Mouse (Mus musculus) gastrocnemius, adult 2 months (tissue): ENCODE data around the gene Tmigd3. TPM values are rescaled to one million over a fixed set of nuclear protein-coding genes. Genes with fewer than 3 reads are reported as not detected.

Experiments
- DNase-seq: peaks from one replicate; pipeline ENCODE4 v3.0.0; 2022
- H3K27ac ChIP-seq: fragments of 200-600 bp; 2 replicates; pipeline ENCODE4 v1.8.1; 2022; ENCODE audit warnings: mild to moderate bottlenecking
- H3K4me3 ChIP-seq: fragments of 200-600 bp; 2 replicates; pipeline ENCODE4 v1.8.1; 2022; ENCODE audit warnings: mild to moderate bottlenecking, moderate library complexity
- CTCF ChIP-seq: fragments of 200-600 bp; IDR thresholded peaks from 2 replicates; pipeline ENCODE4 v1.8.1; 2022; ENCODE audit warnings: antibody characterized with exemption, mild to moderate bottlenecking, moderate library complexity
- intact Hi-C: fragments of 180-260 bp; cut with DNase I; formaldehyde crosslinking; loops from one replicate; pipeline ENCODE4 v1.15.1; 2025
- total RNA-seq, 2 experiments: library from RNA; stranded (reverse); gene quantifications; 2 replicates each; pipeline ENCODE4 v1.2.3; 2021

Gene Tmigd3
- total RNA-seq, 2 experiments from 2014 or later, result not detected

DNA sequence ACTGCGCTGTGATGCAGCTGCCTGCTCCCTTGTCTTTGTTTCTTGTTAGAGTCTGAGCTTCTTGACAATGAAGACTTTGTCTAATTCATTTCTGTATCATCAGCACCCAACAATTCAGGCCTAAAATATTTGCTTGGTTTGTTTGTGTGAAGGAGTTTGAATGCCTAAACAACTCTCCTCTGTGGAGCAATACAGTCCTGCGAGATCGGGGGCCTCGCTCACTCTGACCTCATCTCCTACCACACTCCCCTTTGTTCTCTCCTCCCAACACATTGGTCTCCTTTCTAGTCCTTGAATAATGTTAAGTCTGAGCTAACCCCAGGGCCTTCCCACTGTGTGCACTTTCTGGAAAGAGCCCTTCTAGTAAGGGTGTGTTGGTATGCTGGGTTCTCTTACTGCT, 15.9 kb upstream of the Tmigd3 start:
- intact Hi-C loops, result no loop called here
- TF ChIP-seq CTCF, result no peak

DNA sequence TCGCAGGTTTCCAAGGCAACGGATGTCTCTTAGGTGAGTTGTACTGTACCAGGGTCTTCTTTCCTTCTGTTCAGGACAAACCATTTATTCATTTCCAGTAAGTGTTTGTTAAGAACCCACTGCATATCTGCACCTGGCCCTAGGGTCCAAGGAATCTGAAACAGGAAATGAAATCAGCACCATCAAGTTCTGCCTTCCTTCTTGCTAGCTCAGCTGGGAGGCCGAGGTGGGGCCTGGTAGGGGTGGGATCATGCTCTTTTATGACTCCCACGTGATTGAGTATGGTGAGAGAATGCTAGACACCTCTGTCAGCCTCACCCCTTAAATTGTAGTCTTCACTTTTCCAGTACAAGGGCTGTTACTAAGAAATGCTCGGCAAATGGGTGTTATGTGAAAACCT, 13.2 kb upstream of the Tmigd3 start:
- TF ChIP-seq CTCF, result no peak
- no peak overlapping the region for H3K4me3 ChIP-seq
- intact Hi-C loops, result no loop called here
- H3K27ac ChIP-seq, result no peak overlapping the region
- no peak for DNase-seq

More for the DNA sequence above, 15.9 kb upstream of the Tmigd3 start:
- Histone ChIP-seq H3K27ac (peak overlapping the region; percentile 28; the same call in 1 of the 2 replicates), H3K4me3 (no peak overlapping the region)
- DNase-seq, result no peak

GRCm38 (mm10) chr3:105861747-105862366, 8.8 kb upstream of the Tmigd3 start:
- TF ChIP-seq CTCF, result no peak
- intact Hi-C loops, result no loop called here

GRCm38 (mm10) chr3:105864123-105864522, 6.6 kb upstream of the Tmigd3 start:
- Histone ChIP-seq H3K27ac (peak overlapping the region; percentile 57; the same call in 1 of the 2 replicates), H3K4me3 (no peak overlapping the region)
- TF ChIP-seq CTCF, result no peak
- DNase-seq, result no peak
- intact Hi-C loops, result no loop called here

More at GRCm38 (mm10) chr3:105861747-105862366, 8.8 kb upstream of the Tmigd3 start:
- no peak for DNase-seq
- no peak overlapping the region for H3K27ac ChIP-seq
- H3K4me3 ChIP-seq, result no peak overlapping the region

DNA sequence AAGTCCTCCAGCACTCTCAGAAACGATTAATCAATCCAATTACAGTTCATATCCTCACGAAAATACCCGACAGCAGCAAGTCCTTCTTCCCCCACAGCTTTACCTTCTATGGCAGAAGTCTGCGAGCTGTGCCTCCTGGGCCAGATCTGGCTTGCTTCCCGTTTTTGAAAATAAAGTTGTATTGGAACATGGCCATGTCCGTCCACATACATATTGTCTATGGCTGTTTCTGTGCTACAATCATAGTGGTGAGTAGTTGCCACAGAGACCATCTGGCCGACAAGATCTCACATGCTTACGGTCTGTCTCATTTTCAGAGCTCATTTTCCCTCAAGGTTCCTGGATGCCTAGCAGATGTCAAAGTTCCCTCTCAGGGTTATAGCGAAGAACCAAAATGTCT, 5.6 kb upstream of the Tmigd3 start:
- no peak overlapping the region for H3K4me3 ChIP-seq
- no peak for DNase-seq
- no peak for TF ChIP-seq CTCF
- intact Hi-C loops, result no loop called here
- H3K27ac ChIP-seq, result peak overlapping the region; percentile 57; the same call in 1 of the 2 replicates

- peak overlapping the region; percentile 56; the same call in 1 of the 2 replicates for H3K27ac ChIP-seq
- intact Hi-C loops, result no loop called here
- TF ChIP-seq CTCF, result no peak
- no peak for DNase-seq
- H3K4me3 ChIP-seq, result no peak overlapping the region
Observed at GRCm38 (mm10) chr3:105868135-105868534, 2.6 kb upstream of the Tmigd3 start.

DNA sequence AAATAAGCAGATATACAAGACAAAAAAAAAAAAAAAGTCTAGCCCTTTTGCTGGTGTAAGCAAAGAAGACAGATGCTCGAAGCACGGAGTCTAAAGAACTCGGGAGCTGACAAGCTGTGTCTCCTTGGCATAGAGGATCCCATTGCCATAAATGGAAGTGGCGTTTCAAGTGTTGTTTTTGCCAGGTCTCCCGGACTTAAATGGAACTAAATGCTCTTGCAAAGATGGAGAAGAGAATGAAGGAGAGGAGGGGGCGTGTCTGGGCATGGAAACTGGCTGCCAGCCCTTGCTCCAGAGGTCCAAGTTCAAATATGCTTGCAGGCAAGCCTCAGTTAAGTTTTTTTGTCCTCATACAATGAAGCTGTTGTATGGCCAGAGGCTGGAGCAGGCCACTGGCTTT, 1.3 kb downstream of the Tmigd3 start:
- peak overlapping the region; percentile 77 for H3K27ac ChIP-seq

GRCm38 (mm10) chr3:105872579-105872978, 1.9 kb downstream of the Tmigd3 start:
- H3K27ac ChIP-seq, result peak overlapping the region; percentile 77
- no peak for TF ChIP-seq CTCF
- no peak for DNase-seq
- no peak overlapping the region for H3K4me3 ChIP-seq
- intact Hi-C loops, result no loop called here

More for the DNA sequence above, 1.3 kb downstream of the Tmigd3 start:
- intact Hi-C loops, result no loop called here
- no peak for DNase-seq
- H3K4me3 ChIP-seq, result peak overlapping the region; percentile 38
- no peak for TF ChIP-seq CTCF

DNA sequence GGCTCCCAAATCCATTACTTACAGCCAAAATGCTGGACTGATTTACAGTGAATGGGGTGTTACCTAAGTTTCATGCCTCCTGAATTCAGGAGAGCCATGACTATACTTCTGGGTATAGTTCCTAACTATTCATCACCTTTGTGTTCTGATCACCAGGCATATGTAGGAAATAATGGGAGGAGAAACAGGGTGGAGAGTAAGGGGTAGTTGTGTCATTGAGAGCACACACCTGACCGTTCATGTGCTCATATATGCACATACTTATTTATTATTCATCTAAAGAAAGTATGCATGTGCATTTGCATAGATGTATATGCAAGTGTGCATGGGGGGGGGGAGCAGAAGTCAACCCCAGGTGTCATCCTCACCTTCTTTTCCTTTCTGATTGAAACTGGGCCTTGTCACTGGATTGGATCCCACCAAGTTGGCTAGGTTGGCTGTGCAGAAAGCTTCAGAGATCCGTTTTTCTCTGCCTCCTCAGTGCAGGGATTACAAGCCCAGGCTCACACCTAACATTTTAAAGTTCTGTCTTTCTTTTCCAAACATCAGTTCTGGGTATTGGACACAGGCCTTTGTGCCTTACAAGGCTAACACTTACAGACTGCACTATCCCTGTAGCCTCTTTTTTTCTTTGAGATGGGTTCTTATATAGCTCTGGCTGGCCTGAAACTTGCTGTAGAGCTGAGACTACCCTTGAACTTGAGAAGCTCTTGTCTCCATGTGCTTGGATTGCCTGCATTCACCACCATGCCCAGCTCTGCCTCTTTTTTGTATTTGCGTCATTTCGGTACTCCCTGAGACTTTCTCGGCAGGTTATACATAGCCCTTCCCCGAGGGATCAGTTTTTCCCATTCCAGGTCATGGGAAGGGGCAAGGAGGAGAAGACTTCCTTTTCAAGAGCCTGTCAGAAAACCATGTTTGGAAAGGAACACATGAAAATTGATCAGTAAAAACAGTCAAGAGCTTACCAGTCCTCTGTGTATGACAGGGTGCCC, 3.0 kb downstream of the Tmigd3 start:
- DNase-seq, result no peak
- no peak overlapping the region for H3K4me3 ChIP-seq
- H3K27ac ChIP-seq, result peak overlapping the region; percentile 77
- TF ChIP-seq CTCF, result no peak
- intact Hi-C loops, result no loop called here

- intact Hi-C loops, result no loop called here
- TF ChIP-seq CTCF, result no peak
- no peak for DNase-seq
- H3K27ac ChIP-seq, result peak overlapping the region; percentile 49
- no peak overlapping the region for H3K4me3 ChIP-seq
Observed at GRCm38 (mm10) chr3:105876022-105876421, 5.3 kb downstream of the Tmigd3 start.

DNA sequence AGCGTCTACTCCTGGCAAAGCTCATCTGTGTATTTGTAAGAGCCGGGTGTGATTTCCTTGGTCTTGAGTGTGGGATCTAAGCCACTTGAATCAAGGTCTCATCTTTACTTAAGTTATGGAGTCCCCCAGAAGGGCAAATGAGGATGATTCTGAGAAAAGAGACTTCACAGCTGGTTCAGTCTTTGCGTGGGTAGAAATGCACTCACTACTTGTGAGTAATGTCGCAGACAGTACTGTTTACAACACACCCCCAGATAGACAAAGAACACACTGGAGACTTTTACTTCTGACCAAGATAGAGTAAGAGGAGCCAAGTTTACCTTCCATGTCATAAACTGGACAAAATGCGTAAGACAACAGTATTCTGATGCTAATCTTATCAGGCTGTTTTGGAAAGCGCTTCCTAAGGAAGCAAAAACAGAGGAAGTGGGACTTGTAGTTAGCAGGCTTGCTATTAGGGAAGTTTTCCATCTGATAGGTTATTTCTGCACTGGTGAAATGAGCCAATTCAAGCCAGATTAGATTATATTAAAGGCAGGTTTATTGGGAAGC, 6.6 kb downstream of the Tmigd3 start:
- no peak for TF ChIP-seq CTCF
- DNase-seq, result no peak
- intact Hi-C loops, result no loop called here
- Histone ChIP-seq H3K27ac (peak overlapping the region; percentile 57), H3K4me3 (no peak overlapping the region)

DNA sequence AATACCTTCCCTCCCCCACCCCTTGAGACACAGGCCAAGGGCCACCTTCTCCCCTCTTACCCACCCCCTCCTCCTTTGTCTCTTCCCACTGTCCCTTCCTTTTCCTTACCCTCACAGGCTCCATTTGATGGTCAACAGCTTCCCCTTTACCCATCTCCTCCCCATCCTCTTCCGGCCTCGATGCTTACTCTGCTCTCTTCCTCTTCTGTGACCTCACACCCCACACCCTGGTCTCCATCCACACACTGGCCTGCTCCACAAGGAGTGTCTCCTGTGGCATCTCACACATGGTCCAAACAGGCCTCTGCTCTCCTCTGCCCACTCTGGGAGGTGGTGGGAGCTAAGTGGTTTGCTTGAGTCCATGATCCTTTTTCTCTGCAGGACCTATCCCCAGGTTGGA, 7.2 kb downstream of the Tmigd3 start:
- intact Hi-C loops, result no loop called here
- Histone ChIP-seq H3K4me3 (no peak overlapping the region), H3K27ac (peak overlapping the region; percentile 57)
- DNase-seq, result no peak
- TF ChIP-seq CTCF, result no peak

GRCm38 (mm10) chr3:105878751-105879150, 8.0 kb downstream of the Tmigd3 start:
- H3K4me3 ChIP-seq, result no peak overlapping the region
- intact Hi-C loops, result no loop called here
- TF ChIP-seq CTCF, result no peak
- DNase-seq, result no peak
- H3K27ac ChIP-seq, result no peak overlapping the region
